Mouse (Mus musculus) cerebellum, adult 8-10 months (tissue): ENCODE measurements around the gene Cfap43.

Source experiments
- DNase-seq: peaks from one replicate; pipeline ENCODE4 v3.0.0; 2022

Cfap43 gene

GRCm38 (mm10) chr19:47914191-47914590 lies 4.9 kb downstream of the Cfap43 start:
- no peak for DNase-seq

- no peak for DNase-seq
These were observed 5.7 kb downstream of the Cfap43 start for GRCm38 (mm10) chr19:47913344-47913743.

DNA sequence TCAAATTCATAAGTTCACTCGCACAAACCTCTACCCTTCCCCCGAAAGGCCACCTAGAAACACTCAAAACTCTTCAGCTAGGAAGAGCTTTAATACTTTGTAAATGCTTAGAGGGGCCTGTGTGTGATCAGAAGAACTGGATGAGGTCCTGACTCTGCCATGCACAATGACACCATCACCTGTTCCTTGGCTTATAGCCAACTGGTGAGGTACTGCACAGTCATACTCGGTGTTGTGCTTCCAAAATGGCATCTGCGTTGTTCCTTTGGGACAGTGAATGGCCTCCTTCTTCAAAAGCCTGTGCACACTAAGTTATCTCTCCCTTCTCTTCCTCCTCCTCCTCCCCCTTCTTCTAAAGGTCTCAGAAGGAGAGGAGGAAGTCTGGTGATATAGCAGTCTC lies 8.3 kb downstream of the Cfap43 start:
- DNase-seq: no peak

DNA sequence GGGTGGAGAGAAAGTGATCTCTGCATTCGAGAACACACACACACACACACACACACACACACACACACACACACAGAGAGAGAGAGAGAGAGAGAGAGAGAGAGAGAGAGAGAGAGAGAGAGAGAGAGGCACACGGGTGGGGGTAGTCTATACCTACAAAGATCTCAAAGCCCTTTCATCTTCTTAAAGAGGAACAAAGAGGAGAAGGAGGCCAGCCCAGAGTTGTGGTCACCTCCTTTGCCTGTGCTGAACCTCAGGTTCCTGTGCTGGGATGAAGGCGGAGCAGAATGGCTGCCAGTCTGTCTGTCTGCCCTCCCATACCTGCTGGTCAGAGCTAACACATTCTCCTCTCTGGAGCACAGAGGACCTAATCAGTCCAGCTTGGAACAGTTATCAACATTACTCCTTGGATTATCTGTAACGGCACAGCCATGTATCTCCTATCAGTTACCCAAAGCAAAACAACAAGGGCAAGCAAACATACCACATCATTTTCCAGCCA lies 8.9 kb downstream of the Cfap43 start:
- no peak for DNase-seq

GRCm38 (mm10) chr19:47909387-47910116 lies 9.5 kb downstream of the Cfap43 start:
- DNase-seq: no peak

DNA sequence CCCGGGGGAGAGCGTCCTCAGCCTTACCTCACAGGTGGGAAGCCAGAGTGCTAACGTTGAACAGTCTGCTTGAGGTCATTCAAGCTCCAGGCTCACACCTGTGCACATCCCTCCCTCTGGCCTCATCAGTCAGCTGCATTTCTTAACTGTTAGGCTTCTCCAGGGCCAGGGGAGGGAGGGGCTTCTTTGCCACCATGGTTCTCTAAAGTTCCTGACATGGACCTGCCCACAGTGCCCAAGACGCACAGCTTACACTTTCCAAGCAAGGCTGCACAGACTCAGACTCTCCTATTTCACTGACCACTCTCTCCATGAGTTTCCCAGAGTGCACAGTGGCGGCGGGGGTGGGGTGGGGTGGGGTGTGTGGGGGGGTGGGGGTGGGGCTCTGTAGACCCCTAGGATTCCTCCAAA lies 10.1 kb downstream of the Cfap43 start:
- no peak for DNase-seq

- DNase-seq: no peak
These were observed 11.5 kb downstream of the Cfap43 start for GRCm38 (mm10) chr19:47907596-47907995.

DNA sequence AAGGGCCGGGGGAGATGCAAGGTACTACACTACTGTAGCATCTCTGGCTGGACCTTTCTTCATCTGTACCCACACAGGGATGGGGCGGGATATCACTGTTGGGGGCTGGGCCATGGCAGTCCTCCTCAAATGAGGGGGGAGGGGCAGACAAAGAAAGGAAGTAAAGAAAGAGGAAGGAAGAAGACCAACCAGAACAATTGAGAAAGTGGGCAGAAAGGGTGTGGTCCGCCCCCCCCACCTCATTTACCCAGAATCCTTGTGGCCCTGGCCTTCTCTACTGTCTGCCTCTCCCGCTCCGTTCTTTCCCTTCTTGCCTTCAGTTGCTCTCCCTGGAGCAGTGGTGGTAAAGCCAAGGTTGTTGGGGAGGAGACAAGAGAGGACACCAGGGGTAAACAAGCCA lies 13.5 kb downstream of the Cfap43 start:
- DNase-seq: no peak

- DNase-seq: no peak
These were observed 14.0 kb downstream of the Cfap43 start for GRCm38 (mm10) chr19:47905081-47905480.

DNA sequence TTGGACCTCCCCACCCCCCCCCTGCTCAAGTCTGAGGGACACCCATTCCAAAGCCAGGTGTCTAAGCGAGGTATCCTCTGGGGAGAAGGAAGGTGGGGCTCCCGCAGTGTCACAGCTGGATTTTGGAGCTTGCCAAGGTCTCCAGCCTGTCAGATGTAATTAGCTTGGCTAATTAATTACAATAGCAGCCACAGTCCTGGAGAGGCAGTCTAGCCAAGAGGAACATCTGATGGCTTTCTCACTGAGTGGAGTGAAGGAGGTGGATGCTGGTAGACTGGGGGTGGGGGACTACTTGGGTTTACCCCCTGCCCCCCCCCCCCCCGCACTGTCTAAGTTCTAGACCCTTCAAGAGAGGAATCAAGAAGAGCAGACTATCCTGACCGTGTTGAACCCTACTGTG lies 15.4 kb downstream of the Cfap43 start:
- DNase-seq: no peak

DNA sequence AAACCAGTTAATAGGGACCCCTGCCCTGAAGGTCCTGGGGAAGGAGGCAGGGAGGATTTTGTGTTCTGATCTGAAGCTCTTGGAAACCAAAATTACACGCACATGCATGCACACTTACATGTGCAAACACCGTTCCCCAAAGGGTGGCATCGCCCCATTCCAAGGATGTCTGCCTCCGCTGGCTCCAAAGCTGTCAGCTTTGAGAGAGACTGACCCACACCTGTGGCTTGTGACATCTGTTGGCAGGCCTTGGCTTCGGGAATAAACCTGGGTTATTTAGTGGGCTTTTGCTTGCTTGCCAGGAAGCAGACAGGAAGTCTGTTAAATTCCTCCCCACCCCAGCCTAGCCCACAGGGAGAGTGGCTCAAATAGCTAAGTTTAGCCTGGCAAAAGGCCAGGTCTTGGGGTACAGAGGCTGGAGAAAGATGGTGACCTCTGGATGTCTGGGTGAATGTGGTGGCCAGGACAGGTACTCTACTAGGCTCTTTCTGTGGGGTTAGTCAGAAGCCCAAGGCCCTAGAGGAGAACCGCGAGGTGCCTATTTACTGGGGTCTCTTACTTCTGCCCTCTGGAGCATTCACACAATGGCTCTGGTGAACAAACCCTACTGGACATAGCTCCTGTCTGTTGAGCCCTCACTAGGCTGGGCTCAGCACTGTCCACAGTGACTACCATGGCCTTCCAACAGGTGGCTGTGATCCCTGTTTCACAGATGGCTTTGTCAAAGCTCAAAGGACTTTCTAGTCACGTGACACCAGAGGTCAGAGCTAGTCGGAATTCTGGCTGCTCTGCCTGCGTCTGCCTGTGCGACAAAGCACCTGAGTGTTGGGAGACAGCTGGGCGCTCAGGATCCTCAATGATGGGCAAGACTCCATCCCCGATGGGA lies 16.5 kb downstream of the Cfap43 start:
- no peak for DNase-seq

GRCm38 (mm10) chr19:47900558-47900957 lies 18.5 kb downstream of the Cfap43 start:
- no peak for DNase-seq

DNA sequence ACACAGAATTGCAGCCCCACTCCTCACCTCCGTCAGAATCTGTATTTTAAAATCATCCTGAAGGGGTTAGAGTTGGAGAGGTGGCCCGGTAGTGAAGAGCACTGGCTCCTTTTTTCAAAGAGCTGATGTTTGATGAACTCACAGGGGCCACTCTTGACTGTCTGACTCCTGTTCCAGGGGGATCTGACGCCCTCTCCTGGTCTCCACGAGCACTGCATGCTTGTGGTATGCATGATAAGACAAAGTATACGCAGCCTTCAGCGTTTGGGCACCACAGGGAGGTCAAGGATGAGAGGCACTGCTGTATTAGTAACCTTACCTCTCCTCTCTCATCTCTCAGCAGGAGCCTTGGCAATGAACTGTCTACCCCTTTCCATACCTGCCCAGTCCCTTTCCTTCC lies 19.1 kb downstream of the Cfap43 start:
- DNase-seq: no peak

GRCm38 (mm10) chr19:47898472-47899079 lies 20.5 kb downstream of the Cfap43 start:
- no peak for DNase-seq

GRCm38 (mm10) chr19:47893092-47893491 lies 26.0 kb downstream of the Cfap43 start:
- no peak for DNase-seq

DNA sequence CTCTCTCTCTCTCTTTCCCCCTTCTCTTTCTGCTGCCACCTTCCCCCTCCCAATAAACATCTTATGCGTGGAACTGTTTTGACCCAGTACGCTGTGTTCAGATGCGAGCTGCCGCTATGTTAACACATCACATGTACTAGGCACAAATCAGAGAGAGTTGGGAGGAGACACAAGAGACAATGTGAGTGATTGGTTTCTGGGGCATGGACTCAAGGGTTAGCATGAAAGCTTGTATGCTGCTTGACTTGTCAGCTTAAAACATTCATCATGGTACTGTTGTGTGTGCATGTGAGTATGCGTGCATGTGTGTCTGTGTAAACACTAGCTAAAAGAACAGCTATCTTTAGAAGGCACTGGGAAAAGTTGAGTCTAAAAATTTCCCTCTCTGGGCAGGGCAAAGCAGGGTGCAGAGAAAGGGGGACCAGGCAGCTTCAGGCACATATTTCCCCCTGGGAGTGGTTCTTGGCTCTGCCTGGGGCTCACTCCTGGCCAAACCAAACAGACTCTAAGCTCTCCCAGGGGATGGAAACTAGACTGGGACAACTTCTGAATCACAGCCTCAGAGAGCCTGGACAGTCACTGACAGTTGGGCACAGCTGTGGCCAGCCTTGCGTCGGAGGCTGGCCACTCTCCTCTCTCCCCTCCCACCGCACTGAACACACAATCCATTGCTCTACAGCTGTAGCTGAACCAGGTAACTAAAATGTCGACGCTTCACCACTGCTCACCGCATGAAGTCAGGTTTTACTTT lies 27.4 kb downstream of the Cfap43 start:
- DNase-seq: no peak

DNA sequence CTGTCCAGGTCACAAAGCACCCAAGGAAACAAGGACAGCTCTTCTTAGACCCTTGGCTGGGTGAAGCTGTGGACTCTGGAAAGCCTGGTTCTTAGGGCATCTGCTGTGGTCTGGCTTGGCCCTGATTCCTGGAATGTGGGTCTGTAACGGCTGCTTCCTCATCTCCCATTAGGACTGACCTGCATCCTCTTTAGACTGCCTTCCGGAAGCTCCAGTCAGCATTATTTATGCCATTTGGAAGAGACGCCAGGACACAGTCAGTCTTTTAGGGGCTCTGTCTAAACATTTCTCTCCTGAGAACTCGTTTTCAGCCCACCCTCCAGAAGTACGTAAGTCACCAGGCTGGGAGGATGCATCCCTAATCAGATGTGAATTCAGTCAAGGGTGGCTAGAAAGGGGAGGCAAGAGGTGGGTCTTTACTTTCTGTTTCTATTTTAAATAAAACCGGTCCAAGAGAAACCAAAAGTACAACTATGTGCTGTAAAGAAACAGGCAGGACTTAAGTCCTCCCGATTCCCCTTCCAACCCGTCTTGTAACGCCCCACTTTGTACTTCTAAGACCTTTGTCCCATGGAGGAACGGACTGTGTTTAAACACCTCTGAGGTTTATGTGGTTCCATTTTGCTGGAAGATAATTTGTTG lies 28.5 kb downstream of the Cfap43 start:
- no peak for DNase-seq

DNA sequence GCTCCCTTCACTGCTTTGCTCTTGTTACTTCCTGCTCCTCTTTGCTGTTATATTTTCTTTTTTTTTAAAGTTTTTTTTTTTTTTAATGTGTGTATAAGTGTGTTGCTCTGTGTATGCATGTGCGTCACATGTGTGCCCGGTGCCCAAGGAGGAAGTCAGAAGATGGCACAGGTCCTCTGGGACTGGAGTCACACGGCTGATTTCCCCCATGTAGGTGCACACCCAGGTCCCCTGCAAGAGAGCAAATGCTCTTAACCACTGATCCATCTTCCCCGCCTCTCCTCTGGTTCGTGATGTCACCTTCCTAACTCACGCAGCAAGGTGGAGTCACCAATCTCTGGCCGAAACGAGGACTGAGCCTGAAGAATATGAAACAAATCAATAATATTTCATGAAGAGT lies 31.1 kb downstream of the Cfap43 start:
- DNase-seq: no peak

DNA sequence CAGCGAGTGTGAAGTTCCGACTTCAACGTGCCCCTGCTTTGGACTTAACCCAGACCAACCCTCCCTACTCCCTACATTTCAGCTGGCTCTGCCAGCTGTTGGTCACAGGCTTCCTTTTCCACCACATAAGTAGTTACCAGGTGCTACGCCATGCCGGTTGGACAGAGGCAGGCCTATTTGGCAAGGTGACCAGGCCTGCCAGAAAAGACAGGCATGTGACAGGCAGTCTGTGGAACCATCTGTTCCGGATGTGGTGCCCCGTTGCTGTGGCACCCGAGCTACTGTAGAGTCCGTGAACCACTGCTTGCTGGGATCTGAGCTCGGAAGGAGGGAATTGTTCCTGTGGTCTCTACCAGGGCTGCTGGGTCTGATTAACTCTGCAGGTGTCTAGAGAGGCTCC lies 31.7 kb downstream of the Cfap43 start:
- DNase-seq: no peak

DNA sequence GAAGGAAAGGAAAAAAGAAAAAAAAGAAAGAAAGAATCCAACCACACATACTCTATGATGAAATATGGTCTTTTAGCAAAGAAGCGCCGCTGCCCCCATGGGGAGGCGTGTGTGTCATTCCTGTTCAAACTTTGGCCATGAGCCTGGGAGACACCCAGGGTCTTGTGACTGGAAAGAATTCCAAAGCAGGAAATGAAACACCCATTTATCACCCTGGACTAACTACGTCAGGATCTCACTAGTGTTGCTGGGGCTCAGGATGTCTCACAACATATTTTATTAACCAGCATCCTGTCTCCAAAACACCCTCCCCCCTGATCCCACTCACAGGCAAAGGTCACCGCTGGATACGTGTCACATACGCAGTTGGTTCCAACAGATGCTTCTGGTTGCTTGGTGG lies 32.5 kb downstream of the Cfap43 start:
- DNase-seq: no peak

DNA sequence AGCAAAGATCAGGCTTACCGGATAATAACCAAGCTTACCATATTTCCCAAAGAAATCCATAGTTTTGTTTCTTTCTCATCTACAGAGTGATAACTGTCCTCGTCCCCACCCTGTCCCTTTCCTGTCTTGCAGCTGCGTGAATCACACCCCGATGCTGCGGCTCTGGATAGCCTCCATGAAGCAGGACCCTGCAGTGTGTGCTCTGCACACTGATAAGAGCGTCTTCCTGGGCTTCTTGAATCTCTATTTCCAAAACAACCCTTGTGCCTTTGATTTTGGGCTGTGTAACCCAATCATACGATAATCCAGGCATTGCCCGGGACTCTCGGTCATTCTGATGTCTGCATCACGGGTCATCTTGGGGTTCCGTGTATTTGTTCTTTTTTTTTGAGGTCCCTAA lies 33.2 kb downstream of the Cfap43 start:
- DNase-seq: no peak

DNA sequence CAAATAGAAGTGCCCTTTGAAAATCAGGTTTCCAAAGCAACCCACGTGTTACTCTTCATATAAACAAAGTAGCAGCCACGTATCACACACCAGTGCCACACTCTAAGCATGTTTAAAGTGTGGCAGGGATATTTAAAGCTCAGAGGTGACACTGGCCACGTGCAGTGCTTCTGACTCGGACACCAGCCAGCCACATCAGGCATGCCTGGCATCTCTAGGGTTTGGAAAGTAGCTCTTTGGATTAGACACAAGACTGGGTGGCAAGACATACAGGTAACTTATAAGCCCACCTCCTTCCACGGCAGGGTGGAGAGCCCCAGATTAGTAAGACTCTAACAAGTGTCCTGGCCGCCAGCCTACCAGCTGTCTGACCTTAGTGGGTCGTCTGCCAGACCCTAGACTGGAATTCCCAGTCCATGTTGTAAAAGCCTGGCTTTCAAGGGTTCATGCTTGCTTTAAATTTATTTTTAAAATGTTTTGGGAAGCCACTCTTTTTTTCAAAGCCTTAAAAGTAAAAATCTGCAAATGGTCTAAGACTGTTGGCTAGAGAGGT lies 33.8 kb downstream of the Cfap43 start:
- DNase-seq: no peak
